Mouse (Mus musculus) layer of hippocampus, postnatal 25 days (tissue): ENCODE measurements around the gene Filip1. TPM values are rescaled to one million over a fixed set of nuclear protein-coding genes. Genes with fewer than 3 reads are reported as not detected.

Experiments
- DNase-seq, 2 experiments: peaks; one replicate each; pipeline ENCODE4 v3.0.0; 2022; ENCODE audit warnings: mixed read lengths in 2 of 2, low spot score in 1 of 2; ENCODE audit errors: extremely low spot score in 1 of 2
- total RNA-seq, 2 experiments: library from RNA; stranded (reverse); gene quantifications; 2 replicates each; pipeline ENCODE4 v1.2.3; 2021

Filip1 gene
- total RNA-seq, 2 experiments from 2014 or later = 8.4 to 14.4 TPM

- no peak for DNase-seq
These were observed 23.6 kb downstream of the Filip1 start for GRCm38 (mm10) chr9:79989061-79989460.

- no peak for DNase-seq
These were observed 29.4 kb downstream of the Filip1 start for GRCm38 (mm10) chr9:79983244-79983643.

GRCm38 (mm10) chr9:79979274-79979673, 33.4 kb downstream of the Filip1 start:
- no peak for DNase-seq

GRCm38 (mm10) chr9:79978228-79979024, 34.2 kb downstream of the Filip1 start:
- DNase-seq = no peak

- peak; percentile 26 to 33 for DNase-seq
These were observed 35.1 kb downstream of the Filip1 start for GRCm38 (mm10) chr9:79977549-79977971.

GRCm38 (mm10) chr9:79976789-79977188, 35.9 kb downstream of the Filip1 start:
- DNase-seq = no peak

DNA sequence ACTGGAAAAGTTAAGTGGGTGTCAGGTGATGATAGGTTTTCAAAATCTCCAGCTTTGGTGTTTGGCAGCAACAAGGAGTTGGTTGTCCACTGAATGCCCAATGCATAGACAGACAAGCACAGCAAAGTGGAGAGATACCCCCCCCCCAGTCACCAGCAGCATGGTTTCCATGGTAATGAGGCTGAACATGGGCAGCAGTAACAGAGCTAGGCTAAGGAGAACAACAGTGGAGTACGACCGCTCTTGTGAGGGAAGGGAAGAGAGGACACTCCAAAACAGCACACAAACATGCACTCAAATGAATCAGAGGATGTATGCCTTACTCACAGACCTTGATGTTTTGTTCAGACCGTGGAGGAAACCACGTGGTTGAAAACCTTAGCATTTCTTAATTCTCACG, 37.5 kb downstream of the Filip1 start:
- DNase-seq = no peak

GRCm38 (mm10) chr9:79973582-79973981, 39.1 kb downstream of the Filip1 start:
- no peak for DNase-seq

DNA sequence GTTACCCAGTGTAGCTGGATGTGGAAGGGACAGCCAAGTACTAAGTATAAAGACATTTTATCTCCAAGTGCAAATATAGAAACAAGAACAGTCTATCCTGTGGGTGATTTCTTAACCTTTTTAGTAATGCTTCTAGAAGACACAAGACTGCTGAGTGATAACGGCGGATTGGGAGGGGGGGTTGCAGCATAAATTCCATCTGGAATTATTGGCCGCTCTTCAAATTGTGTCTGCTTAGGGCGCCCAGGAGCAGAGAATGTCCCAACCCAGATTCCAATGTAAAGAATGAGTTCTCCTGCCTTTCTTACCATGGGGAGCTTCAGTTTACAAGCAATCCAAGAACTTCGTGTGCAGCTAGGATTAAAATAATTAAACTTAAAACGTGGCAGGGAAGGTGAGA, 39.9 kb downstream of the Filip1 start:
- DNase-seq = no peak

- DNase-seq = no peak
These were observed 41.0 kb downstream of the Filip1 start for GRCm38 (mm10) chr9:79971619-79972018.

GRCm38 (mm10) chr9:79970659-79971118, 42.0 kb downstream of the Filip1 start:
- no peak for DNase-seq

- no peak for DNase-seq
These were observed 43.1 kb downstream of the Filip1 start for GRCm38 (mm10) chr9:79969544-79969943.

DNA sequence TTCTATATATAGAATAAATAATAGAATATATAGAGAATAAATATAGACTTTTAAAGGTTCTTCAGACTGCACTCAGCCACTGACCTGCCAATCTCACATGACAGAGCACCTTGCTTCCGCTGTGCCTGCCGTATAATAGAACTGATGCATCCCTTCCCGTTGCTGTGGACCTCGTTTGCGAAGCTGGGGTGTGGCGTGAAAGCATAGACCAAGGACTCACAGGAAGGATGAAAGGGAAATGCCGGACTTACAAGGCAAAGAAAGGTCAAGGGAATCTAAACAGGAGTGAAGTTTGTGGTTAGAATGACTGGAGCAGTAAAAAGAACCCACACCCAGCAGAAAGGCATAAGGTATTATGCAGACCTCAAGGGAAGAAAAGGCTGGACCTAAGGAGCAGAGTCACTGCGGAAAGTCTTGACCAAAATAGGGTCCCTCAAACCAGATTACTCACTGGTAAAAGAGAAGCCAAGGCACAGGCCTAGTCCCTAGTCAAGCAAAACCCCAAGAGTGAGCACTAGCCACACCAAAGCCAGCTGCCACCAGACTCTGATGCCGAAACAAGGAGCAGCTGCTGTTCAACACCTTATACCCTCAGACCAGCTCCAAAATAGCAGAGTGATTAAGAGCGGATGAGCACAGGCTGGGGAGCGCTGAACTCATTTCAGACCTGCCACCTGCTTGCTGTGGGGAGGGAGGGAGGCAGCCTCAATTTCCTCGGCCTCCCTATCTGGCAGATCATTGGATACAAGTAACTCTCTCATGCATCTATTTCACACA, 45.8 kb downstream of the Filip1 start:
- no peak for DNase-seq

DNA sequence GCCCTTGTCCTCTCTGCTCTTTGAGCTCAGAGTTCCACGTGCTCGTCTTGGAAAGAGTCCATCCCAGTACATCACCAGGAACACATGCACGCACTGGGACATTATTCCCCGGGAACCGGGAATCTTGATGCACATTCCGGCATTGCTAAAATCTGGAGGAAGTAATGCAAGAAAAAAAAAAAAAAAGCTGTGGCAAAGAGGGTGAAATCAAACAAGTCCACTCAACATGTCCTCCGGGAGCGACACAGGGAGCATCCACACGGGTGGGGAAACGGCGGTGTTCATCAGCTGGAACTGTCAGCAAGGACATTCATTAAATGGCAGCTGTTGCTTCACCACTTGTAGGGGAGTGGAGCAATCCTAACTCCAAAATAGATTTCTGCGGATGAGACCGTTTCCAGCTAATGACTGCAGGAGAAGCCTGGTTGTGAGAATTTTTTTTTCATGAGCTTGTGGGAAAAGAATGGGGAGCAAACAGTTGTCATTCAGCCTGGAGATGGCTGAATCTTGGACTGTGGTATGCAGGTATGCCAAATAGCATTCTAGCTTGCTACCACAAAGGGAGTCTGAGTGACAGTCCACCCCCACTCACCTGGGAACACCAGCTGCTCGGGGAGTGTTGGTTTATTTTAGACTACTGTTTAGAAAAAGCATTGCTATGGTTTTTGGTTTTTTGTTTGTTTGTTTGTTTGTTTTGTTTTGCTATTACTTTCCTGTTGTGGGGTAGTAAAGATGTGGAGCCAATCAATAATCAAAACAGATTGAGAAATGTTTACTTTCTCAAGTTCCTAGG, 46.9 kb downstream of the Filip1 start:
- peak in 1 of 2 experiments; percentile 10 for DNase-seq

- no peak for DNase-seq
These were observed 47.6 kb downstream of the Filip1 start for GRCm38 (mm10) chr9:79965003-79965402.

GRCm38 (mm10) chr9:79961630-79962285, 50.9 kb downstream of the Filip1 start:
- peak; percentile 16 for DNase-seq

GRCm38 (mm10) chr9:79960453-79960852, 52.2 kb downstream of the Filip1 start:
- no peak for DNase-seq

- no peak for DNase-seq
These were observed 54.3 kb downstream of the Filip1 start for GRCm38 (mm10) chr9:79958395-79958794.

DNA sequence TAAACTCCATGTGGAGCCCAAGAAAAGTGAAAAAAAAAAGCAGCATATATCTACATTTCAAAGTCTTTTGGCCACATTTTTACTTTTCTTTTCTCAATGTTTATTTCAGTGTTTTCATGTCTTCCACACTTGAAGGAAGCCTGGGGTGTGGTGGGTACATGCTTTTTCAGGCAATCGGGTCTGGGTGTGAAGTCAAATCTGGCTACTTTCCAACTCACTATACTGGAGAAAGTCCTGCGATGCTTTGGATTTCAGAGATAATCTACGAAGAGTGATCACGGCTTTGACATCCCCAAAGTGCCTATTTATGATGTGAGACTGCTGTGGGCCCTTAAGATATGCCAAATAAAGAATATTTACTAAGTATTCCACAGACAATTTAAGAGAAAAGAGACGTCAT, 57.7 kb downstream of the Filip1 start:
- no peak for DNase-seq

GRCm38 (mm10) chr9:79951984-79952383, 60.7 kb downstream of the Filip1 start:
- no peak for DNase-seq
